Mouse (Mus musculus) regulatory T cell (primary cell): Measurements from ENCODE around the gene Prss36.
"Not testable (repeated sequence)": the region's sequence is repeated elsewhere in the genome, so short reads cannot be mapped to it uniquely, and the experiment has no call there.

ENCODE experiments used
- in situ Hi-C: fragments of 300-600 bp; cut with MboI, MseI; formaldehyde crosslinking; loops from one replicate; pipeline ENCODE4 v1.15.1; 2025; ENCODE audit warnings: high pct_unique_total_duplicates

Prss36 gene

DNA sequence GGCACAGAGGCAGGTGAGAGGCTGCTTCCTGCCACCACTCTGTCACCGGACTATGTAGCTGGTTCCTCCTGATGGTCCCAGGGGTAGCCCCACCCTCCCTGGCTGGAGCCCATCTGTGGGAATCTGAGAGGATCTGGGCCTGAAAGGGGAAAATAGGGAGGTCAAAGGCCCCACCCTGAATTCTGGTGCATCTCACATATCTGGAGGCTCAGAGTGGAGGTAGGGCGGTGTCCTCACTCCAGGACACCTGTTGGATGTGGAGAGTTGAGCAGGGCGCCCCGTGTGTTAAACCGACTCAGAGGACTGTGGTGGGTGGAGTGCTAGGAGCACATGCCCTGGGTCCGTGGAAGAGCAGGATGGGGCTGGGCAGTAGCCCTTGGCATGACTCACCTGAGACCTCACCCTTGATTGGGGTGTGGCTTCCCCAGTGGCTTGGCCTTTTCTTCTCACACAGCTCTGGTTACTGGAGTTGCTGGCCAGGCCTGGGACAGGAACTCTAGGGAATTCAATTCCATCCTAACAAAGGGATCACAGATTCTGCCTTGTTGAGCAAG is at the start of gene Prss36:
Gene Prss36 (minus strand): TSS at position 256 of the 554 bp plus-strand sequence.
- in situ Hi-C loops: no loop called here

DNA sequence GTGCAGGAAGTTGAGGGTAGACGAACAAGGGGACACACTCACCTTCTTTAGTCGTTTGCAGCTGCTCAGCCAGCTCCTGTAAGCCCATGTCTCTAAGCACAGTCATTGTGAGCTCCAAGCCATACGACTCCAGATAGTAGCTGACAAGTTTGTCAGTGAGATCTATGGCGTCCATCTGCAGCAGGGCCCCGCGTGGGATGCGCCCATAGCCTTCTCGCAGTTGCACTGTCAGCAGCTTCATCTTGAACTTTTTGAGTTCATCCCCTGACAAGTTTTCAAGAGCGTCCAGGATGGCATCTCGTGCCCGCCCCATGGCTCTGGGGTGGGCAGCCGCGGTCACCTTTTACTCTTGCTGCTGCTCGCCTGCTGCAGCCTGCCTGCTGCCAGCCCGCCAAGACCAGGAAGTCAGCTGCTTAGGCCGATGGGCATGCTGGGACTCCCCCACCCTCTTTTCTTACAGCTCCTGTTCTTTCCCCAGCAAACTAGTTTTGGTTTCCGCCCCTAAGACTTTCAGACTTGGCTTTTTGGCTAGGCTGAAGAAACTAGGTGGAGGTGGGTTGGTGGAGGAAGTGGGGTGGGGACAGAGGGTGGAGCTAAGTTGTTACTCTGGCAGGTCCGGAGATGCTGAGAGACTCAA is 46.9 kb upstream of the Prss36 start, which contains the start of gene Pycard:
Gene Pycard (minus strand): TSS at position 527 of the 637 bp plus-strand sequence.
- in situ Hi-C loops: no loop called here

DNA sequence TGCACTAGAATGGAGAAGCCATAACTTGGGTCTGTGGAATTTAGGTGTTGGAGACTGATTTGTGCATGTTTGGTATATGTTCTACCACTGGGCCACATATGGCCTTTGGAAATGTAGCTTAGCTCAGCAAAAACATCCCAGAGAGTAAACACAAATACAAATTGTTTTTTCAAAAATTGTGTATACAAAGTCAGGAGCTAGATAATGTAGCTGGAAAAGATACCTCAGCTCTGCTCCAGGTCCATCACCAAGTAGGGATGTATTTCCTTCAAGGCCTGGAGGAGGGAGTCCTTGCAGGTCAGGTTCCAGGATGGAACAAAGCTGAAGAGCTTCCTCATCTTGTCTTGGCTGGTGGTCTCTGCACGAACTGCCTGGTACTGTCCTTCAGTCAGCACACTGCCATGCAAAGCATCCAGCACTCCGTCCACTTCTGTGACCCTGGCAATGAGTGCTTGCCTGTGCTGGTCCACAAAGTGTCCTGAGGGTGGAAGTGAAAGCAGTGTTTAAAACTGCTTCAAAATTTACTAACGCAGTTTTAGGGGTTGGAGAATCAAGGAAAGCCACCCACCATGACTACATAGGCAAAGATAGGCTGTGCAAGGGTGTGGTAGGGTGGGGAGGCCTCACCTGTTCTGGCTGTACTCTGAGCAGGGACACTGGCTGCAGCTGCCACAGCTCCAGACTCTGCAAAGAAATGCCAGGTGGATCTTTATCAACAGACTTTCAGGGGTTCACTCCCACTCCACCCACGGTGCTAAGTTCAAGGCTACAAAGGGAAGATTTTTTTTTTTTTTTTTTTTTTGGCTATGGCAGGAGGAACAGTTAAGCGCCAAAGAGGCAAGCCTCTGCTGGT is 46.2 kb upstream of the Prss36 start:
- in situ Hi-C loops: no loop called here

DNA sequence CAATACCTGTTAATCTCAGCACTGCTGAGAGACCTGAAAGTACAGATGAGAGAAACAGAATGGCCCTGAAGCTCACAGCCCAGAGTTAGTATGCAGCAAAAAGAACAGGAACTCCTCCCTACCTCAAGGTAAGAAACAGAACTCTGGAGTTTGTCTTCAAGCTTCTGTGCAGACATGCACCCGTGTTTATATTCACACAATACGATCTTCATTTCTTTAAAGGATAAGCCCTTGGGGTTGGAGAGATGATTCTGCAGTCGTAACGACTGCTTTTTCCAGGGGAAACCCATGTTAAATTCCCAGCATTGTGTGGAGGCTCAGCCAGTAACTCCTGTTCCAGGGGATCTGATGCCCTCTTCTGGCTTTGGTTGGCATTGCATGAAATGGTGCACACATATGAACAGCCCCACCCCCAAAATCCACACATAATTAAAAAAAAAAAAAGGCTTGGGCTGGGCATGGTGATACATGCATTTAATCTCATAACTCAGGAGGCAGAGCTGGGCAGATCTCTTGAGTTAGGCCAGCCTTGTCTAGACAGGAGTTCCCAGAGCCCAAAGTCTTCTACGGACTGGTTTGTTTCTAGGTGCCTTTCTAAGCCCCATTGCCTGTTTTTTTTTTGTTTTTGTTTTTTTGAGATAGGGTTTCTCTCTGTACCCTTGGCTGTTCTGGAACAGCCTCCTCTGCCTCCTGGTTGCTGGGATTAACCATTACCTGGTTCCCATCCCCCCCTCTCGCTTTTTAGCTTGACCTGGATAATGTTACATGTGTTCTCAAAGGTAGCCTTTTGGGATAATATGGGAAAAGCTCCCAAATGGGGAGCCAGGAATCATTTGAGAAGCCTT is 45.3 kb upstream of the Prss36 start:
- in situ Hi-C loops: no loop called here

DNA sequence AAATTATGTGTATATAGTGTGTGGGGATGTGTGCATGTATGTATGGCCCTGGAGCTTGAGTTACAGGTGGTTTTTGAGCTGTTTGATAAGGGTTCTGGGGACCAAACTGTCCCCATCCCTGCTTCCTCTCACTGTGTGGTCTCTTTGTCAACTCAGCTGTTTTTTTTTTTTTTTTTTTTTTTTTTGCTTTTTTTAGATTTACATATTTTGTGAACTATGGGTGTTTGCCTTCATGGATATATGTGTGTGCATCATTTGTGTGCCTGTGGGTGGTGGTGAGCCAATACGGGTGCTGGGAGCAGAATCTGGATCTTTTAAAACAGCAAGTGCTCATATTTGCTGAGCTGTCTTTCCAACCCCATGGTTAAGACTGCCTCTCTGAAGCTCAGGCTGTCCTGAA is 42.4 kb upstream of the Prss36 start:
- in situ Hi-C loops: no loop called here

DNA sequence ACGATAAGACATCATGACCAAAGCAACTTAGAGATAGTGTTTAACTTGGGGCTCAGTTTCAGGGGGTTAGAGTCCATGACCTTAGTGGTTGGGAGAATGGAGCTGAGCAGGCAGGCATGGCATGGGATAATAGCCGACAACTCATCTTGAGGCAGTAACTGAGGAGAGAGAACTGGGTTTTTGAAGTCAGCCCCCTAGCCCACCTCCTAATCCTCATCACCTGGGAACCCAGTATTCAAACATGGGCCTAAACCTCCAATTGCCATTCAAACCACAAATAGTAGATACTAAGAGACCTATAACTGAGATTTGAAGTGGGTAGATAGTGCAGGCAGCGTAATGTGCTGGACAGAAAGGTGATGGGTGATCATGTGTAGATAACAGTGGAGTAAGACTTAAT is 34.1 kb upstream of the Prss36 start:
- in situ Hi-C loops: no loop called here

DNA sequence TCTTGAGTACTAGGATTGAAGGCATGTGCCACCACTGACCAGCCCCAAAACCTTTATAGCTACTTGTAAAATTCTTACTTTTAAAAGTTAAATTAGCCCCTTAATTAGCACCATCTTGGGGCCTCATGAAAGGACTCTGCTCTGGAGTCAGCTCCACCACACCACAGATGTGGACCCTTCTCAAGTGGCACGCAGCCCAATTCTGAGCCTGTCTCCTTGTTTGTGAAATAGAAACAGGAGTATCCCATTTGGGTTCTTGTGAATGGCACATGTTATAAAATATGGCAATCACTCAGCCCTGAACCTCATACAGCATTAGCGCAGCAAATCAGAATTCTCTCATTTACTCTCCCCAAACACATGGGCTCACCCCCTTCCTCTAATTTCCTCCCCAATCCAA is 32.3 kb upstream of the Prss36 start:
- in situ Hi-C loops: loop anchor here (10.0 kb wide), 1 partner anchor 454 kb away; no protein-coding TSS in a partner anchor

DNA sequence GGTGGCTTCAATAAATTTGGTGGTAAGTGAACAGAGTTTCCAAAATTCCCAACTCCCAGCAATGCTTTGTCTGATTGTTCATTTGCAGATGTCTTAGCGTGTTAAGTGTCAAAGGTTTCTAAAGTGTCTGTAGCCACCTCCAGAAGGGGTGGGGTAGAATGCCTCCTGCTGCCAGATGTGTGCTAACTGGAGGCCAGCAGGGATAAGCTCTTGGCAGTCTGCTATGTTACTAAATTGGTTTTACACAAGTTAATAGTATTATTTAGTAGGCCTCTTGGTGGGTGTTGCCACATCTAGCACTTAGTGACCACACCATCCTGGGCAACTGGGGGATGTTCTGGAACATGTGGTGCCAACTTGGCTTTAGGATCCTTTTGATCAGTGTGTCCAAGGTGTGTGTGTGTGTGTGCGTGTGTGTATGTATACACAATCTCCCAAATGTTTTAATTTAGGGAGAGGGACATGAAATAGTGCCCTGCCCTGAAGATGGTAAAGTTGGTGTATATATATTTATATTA is 27.9 kb upstream of the Prss36 start:
- in situ Hi-C loops: loop anchor here (10.0 kb wide), 1 partner anchor 450 kb away; no protein-coding TSS in a partner anchor

DNA sequence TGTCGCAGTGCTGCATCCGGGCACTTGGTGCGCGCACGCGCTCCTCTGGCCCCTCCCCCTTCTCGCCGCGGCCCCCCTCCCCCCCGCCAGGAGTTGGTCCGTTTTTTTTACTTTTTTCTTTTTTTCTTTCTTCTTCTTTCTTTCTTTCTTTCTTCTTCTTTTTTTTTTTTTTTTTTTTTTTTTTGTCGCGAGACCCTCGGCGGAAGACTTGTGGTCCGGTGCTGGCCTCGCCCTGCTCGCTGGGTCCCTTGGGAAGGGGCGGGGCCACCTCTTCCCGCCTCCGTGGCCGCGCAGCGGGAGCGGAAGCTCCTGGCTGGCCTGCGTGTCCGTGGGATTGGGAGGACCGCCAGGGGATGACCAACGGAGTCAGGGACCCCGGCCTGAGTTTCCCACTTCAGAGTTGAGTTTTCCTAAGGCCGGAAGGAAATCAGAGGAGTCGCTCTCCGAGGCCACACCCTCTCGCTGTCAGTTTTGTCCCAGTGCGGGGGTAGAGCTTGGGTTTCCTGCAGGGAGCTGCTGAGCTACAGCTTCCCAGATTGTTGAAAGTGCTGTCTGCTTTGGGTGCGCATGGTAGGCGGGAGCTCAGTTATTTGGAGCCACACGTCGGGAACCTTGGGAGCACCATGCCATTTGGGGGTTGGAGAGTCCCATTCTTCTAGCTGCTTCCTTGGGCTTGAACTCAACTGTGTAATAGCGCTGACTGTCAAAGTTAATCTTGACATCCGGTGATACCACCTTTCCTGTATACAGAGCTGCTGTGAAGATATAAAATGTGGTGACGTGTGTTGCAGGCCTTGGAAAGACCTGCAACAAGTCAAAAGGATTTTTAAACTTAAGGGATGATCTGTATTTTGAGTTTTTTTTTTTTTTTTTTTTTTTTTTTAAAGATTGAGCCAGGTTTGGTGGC is 21.6 kb upstream of the Prss36 start:
- in situ Hi-C loops: no loop called here

DNA sequence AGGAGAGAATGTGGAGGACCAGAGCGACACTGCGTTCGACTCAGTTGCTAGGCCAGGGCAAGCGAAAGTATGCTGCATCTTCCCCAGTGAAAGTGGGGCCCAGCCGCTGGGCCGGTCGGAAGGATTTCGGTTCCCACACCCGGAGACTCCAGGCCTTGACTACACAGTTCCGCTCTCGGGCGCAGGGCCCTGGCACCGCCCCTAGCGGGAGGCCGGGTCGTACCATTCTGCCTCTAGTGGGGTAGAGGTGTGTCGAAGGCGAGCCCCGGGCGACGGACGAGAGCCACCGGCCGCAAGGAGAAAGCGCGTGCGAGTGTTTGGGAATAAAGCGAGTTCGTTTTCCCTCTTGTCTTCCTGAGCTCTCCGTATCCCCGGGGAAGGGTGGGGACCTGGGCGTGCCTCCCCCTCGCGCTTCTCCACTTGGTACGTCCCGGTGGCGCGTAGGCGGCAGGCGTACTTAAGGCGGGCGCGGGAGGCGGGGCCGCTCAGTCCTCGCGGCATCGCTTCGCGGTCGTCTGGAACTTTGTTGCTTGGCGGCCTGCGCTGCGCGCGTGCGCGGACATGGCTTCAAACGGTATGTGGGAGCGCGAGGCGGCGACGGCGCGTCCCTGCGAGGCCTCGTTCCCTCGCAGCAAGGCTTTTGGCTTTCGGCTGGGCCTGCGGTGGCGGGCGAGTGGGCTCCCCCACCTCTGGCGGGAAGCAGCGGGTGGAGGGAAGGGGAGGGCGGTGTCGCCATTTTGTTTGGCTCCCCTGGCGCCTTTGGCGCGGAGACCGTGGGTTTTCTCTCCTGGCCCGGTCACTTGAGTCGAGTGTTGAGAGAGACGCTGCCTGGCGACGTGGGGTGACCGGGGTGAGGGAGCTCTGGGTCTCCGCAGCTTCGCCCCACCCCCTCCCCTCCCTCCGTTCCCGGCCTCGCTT is 20.7 kb upstream of the Prss36 start, which contains the start of gene Fus:
Gene Fus (plus strand): TSS at position 454 of the 918 bp plus-strand sequence.
- in situ Hi-C loops: no loop called here

DNA sequence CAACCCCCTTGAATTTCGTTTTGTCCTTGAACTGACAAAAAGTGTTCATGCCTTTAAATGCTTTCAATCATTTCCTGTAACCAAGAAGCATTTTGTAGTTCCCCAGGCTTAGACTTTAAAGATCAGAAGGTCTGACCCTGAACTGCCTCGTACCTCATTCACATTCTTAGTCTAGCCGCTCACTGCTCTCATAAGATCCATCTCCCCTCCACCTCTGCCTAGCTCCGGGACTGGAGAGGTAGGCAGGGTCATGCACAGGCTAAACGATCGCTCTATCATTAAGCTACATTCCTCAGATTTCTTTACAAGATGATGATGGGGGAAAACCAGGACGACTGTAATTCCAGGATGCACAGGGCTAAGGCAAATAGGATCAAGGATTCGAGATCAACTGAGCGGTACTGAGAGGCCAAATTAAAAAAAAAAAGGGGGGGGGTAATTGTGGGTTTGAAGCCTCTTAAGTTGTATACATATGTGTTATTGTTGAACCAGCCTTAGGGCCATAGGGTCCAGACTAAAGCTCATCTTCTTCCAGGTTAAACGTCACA is 19.9 kb upstream of the Prss36 start:
- in situ Hi-C loops: no loop called here

DNA sequence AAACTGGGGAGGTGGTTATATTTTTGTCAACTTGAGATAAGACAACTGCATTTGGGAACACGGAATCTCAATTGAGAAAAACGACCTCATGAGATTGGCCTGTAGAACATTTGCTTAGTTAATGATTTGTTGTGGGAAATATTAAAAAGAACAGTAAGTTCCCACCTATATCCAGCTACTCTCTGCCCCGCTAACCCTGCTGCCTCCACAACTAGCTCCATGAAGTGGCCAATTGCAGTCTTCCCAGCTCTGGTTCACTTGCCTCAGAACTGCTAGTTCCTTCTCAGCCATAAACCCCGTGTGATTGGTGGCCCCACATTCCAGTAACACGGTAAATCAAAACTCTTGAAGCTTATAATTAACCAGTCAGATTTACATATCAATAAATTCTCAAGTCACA is 12.8 kb upstream of the Prss36 start:
- in situ Hi-C loops: no loop called here

DNA sequence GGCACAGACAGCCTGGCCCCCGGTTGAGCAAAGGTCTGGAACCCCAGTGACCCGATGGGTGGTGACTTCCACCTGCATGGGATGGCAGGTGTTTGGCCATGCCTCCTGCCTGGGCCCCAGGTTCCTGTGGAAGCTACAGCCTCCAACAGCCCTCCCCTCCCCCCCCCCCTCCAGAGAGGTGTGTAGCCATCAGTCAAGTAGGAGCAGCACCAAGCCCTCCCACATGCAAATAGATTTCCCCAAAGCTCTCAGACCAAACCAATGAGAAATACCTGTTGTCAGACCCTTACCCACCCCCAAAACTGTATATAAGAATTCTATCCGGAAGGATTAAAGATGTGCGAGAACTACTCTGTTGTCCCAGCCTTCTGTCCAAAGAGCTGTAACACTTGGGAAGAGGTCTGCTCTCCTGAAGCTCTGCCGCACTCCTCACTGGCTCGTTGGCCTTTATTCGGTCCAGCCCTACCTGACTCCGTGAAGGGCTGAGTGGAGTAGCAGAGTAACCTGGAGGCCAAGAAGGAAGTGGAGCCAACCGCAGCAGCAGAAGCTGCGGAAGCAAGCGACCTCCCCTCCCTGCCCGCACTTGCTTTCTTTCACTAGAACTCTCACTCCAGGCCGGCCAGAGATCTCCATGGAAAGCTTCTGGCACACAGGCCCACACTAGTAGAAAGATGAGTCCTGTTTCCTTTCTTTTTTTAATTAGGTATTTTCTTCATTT is 6.5 kb upstream of the Prss36 start:
- in situ Hi-C loops: no loop called here

DNA sequence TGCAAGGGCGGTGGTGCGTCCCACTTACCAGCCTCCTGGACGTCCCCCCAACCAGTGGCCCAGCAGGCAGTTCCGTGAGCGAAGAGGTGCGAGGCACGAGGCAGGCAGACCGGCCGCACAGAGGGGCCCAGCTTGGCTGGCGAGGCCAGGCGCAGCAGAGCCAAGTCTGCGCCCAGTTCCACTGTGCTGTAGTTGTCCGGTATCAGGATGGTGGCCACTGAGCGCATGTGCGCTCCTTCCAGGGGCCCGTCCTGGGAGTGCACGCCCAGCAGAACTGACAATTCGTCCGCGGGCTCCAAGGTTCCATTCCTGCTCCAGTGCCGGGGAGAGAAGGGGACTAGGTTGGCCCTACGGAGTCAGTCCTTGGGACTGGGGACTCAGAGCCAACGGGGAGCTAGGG is 1.9 kb downstream of the Prss36 start:
- in situ Hi-C loops: no loop called here

DNA sequence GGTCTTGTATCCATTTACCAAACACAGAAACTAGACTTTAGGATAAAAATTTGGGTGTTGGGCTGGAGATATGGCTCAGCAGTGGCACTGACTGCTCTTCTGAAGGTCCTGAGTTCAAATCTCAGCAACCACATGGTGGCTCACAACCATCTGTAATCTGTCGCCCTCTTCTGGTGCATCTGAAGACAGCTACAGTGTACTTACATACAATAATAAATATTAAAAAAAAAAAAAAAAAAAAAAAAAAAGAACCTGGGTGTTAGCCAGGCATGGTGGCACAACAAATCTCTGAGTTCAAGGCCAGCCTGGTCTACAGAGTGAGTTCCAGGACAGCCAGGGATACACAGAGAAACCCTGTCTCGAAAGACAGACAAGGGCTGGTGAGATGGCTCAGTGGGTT is 4.4 kb downstream of the Prss36 start:
- in situ Hi-C loops: not testable (repeated sequence)

DNA sequence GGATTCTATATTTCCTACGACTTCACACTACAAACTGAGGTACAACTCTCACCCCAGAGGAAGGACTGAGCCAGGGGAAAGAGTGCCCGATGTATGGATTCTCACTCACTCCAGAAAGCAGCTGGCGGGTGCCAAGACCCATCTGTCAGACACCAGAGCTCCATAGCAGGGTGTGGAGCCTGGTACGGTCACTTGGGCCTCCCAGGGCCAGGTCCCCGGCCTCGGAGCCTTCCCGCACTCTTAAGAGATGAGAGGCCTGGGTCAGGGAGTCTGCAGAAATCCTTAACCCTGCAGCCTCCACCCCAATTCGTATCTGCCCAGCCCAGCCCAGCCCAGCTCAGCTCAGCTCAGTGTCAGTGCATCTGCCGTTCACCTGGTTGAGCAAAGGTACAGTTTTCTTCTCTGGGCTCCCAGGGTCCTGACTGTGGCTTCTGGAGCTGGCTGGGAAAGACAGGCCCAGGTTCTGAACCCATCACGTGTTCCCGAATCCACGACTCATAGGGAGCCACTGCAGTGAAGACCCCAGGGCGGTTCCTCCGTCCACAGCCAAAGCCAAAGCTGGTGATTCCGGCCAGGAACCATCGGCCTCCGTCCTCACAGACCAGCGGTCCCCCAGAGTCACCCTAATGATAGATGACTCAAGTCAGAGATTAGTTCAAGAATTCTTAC is 10.2 kb downstream of the Prss36 start:
- in situ Hi-C loops: no loop called here

DNA sequence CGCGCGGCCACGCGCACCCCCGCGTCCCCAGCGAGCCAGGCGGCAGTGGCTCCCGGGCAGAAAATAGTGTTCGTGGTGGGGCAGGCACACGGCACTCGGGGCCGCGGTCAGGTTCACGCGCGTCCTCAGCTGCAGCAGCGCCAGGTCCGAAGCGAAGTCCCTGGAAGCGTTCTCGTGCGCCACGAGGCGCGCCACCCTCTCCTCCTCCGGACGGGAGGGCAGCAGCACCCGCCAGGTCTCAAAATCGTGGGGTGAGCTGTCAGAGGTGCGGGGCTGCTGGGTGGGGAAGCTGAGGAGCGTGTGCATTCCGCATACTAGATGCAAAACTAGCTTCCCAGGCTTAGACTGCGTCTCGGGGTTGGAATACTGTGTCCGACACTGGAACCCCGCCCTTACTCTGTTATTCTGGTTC is 10.8 kb downstream of the Prss36 start:
- in situ Hi-C loops: no loop called here
